Mouse (Mus musculus) urinary bladder, postnatal 25 days (tissue): ENCODE results near the gene Abhd2.
A peak's percentile ranks its signal among the peaks of the same experiment; 100 is the strongest.

Experiments used
- DNase-seq: peaks from one replicate; pipeline ENCODE4 v3.0.0; 2022; ENCODE audit warnings: low spot score

Gene Abhd2

DNA sequence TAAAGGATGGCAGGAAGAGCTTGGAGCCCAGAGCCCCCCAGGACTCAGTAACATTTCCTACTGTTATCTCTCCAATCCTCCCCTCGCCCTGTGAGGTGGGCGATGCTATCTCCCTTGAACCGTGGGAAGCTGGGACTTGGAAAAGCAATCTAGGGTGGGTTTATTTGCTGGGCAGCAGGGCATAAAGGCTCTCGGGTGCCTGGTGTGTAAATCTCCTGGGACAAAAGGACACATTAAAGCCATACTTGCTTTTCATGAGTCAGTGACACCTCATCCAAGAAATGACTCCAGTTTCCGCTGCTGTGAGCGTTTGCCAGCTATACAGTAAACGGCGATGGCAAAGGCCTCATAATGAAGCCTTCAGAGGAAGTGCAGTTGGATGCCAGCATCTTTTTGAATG lies 50.9 kb downstream of the Abhd2 start:
- no peak for DNase-seq

- DNase-seq = no peak
Measured at GRCm38 (mm10) chr7:79328769-79329168, 55.8 kb downstream of the Abhd2 start.

GRCm38 (mm10) chr7:79331197-79331596 lies 58.2 kb downstream of the Abhd2 start:
- no peak for DNase-seq

- DNase-seq = no peak
Measured at GRCm38 (mm10) chr7:79333419-79333818, 60.4 kb downstream of the Abhd2 start.

GRCm38 (mm10) chr7:79336362-79336910 lies 63.4 kb downstream of the Abhd2 start:
- no peak for DNase-seq

- DNase-seq = peak; percentile 44
Measured at GRCm38 (mm10) chr7:79345902-79346301, 72.9 kb downstream of the Abhd2 start.

- no peak for DNase-seq
Measured at GRCm38 (mm10) chr7:79346555-79347075, 73.6 kb downstream of the Abhd2 start.

DNA sequence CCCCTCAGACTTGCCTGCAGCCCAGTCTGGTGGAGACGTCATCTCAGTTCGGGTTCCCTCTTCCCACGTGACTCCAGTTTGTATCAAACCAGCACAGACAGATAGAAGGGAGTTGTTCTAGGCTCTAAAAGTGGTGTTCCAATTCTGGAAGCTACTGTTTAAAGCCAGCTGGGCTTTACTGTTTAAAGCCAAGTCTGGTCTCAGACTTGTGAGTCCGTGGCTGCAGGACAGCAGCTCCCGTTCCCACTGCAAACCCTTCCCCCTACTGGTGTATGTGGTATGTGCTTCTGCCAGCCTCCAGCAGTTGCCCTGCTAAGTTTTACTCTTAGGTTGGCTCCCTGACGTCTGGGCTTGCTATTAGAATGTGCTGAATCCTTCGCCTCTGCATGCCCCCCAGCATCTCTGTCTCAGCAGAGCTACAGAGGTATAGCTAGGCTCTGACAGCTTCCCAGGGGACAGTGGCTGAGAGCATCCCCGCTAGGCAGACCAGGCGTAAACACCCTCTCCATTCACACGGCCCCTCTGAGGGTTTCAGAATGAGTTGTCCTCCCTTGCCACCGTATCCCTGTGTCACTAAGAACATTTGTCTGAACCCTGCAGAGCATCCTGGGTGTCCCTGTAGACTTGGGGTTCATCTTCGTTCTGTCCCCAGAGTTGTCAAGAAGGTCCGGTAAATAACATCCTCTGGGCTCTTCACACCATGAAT lies 74.3 kb downstream of the Abhd2 start:
- DNase-seq = no peak

DNA sequence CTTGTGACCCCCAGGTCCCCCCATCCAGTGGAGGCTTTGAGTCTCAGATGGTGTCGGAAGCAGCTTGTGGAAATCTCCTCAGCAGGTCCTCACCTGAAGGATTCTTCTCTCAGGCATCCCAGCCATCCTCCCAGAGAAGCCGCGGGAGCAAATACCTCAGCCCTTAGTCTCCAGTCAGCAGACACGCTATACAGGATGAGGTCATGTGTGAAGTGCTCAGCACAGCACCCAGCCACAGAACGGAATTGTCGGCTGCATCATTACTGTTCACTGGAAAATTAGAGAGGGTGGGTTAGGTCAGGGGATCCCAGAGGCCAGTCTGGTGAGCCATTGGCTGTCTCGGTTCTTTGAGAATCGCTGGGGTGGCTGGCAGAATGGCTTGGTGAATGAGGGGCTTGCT lies 75.8 kb downstream of the Abhd2 start:
- DNase-seq = no peak

GRCm38 (mm10) chr7:79349738-79350386 lies 76.9 kb downstream of the Abhd2 start:
- peak; percentile 59 for DNase-seq

- no peak for DNase-seq
Measured at GRCm38 (mm10) chr7:79358350-79359182, 85.6 kb downstream of the Abhd2 start.

DNA sequence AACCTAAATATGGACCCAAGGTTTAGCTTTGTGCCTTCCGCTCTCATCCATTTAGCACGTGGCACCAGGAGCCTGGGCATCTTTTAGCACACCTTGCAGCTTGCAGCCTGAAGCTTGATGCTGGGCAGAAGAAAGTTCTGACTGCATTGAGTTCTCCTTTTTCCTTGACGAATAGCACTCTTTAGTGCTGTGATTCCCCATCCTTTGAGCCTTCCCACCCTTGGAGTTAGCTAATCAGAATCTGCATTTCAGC lies 86.1 kb downstream of the Abhd2 start:
- no peak for DNase-seq

GRCm38 (mm10) chr7:79360056-79360455 lies 87.1 kb downstream of the Abhd2 start:
- no peak for DNase-seq

DNA sequence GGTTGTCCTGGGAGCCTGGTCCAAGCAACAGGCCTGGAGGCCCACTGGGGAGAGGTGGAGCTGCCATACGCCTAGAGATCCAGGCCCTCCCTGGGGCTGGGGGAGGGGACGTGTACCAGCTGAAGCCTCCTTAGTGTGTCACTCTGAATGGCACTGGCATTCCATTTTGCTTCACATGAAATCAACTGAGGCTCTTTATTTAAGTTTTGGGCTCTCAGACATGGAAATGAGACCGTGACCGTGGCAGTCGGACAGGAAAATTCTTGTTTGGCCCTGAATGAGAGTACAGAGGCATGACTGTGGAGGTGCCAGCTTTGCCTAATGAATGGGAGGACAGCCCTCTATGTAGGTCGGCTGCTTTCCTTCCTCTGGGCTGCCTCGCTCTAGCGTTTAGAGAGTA lies 89.2 kb downstream of the Abhd2 start:
- no peak for DNase-seq

GRCm38 (mm10) chr7:79362830-79363229 lies 89.8 kb downstream of the Abhd2 start:
- no peak for DNase-seq

DNA sequence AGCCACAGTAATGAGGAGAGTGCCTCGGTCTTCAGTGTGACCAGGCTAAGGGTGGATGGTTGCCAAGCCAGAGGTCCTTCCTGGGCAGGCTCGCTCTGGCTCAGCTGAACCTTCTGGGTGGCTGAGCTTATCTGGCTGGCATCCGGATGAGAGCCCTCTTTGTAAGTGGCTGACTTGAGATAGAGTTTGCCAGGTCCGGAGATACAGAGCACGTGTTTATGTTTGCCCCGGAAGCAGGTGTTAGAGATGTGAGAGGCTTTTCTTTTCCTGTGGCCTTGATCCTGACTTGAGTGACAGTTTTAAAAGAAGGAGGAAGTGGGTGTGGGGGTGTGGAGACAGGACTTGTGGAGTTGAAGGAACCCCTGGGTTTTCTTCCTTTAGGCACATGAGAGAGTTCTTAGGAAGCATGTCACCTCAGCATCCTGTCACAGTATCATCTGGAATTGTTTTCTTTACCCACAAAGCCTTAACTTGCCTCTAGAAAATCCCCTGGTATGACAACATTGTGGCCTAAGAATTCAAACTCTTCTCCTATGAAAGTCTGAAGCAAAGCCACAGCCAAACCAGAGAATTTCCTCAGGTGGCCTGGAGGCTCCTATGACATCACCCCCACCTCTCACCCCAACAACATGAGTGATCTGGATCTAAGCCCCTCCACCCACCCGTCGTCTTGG lies 90.5 kb downstream of the Abhd2 start:
- DNase-seq = no peak

DNA sequence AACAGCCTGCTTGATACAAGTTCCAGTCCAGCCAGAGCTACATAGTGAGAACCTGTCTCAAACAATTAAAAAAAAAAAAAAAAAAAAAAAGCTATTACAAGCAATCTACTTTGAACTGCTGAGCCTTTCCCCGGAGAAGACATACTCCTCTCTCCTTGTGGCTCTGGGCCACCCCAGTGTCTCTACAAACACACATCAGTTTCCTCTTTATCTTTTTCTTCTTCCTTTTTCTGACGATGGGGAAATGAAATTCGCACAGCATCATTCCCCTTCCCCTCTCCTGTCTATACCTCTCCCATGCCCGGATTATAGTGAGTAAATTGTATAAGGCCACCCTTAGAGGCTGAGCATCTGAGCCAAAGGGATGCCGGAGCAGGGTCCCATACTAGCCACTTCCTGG lies 95.7 kb downstream of the Abhd2 start:
- no peak for DNase-seq

GRCm38 (mm10) chr7:79369416-79369815 lies 96.4 kb downstream of the Abhd2 start:
- DNase-seq = no peak

- DNase-seq = peak; percentile 71
Measured at GRCm38 (mm10) chr7:79371321-79371879, 98.4 kb downstream of the Abhd2 start.

- DNase-seq = no peak
Measured at GRCm38 (mm10) chr7:79374017-79374416, 101.0 kb downstream of the Abhd2 start.

GRCm38 (mm10) chr7:79375594-79375993 lies 102.6 kb downstream of the Abhd2 start:
- no peak for DNase-seq
